Mouse (Mus musculus) testis, postnatal 10 days (tissue): Measurements from ENCODE around the gene Dnah1.

ENCODE experiments used
- DNase-seq: peaks from one replicate; pipeline ENCODE4 v3.0.0; 2021; ENCODE audit warnings: low spot score

Gene Dnah1

GRCm38 (mm10) chr14:31233996-31234591, 89.6 kb downstream of the Dnah1 start:
- DNase-seq: peak; percentile 91

DNA sequence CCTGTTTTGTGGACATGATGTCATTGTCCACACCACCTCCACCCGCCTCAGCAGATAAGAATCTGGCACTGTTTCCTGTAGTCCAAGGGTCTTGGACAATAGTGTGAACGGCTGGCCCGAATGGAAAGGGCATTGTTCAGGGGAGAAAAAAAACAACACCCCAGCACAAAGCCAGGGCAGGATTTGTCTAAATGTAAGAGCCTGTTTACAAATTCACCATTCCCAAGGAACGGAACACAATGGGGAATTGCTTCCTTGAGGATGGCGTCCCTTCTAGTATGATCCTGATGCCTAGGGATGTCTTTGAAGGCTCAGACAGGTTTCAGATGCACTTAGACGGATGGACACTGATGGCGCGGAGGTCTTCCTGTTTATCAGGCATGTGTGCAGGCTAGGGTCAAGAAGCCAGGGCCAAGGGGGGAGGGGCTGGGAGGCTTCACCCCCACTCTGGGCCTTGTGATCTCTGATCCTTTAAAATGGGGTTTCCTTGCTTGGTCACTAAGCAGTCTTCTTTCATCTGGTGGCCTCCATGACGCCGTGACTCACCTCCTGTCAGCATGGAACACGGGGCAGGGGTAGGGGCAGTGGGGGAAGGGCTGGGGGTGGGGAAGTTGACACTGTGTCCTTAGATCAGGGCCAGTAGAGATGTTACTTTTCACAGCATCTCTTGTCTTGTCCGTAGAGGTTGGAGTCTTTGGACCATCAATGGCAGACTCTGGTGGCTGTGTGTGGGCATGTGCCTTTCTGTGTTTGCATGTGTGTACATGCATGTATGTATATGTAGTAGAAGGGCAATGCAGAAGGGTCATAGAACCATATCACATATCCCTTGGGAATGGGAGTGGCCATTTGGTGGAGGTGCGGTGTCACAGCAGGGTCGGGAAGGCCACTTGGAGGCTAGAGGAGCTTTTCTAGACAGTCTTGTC, 90.4 kb downstream of the Dnah1 start:
- peak; percentile 50 for DNase-seq

- DNase-seq: peak; percentile 46
These were observed 91.2 kb downstream of the Dnah1 start for GRCm38 (mm10) chr14:31232404-31233069.

GRCm38 (mm10) chr14:31230442-31230841, 93.3 kb downstream of the Dnah1 start:
- peak; percentile 44 for DNase-seq

GRCm38 (mm10) chr14:31228234-31228633, 95.5 kb downstream of the Dnah1 start:
- peak; percentile 38 for DNase-seq

GRCm38 (mm10) chr14:31226978-31227377, 96.7 kb downstream of the Dnah1 start:
- DNase-seq: peak; percentile 86

DNA sequence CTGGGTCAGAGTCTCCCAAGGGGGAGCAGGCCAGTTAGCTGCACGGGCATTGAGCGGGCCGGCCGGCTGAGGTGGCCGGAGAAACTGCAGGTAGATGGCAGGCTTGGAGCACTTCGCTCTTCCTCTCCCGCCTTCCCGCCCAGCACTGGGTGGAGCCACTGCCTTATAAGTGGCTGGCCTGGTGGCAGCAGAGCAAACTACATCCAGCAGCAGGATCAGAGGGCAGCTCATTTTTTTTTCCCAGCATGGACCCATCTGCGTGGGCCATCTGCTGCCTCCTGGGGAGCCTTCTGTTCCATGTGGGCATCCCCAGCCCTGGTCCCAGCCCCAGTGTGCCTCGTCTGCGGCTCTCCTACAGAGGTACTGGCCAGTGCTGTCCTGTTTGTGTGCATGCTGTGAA, 106.0 kb downstream of the Dnah1 start, which contains the start of gene Sema3g:
TSS of gene Sema3g (plus strand) at position 195 of the 400 bp plus-strand sequence.
- peak; percentile 81 for DNase-seq

GRCm38 (mm10) chr14:31216846-31217245, 106.8 kb downstream of the Dnah1 start, which contains the start of gene Nisch:
Gene Nisch (minus strand): TSS chr14:31216946.
- no peak for DNase-seq

DNA sequence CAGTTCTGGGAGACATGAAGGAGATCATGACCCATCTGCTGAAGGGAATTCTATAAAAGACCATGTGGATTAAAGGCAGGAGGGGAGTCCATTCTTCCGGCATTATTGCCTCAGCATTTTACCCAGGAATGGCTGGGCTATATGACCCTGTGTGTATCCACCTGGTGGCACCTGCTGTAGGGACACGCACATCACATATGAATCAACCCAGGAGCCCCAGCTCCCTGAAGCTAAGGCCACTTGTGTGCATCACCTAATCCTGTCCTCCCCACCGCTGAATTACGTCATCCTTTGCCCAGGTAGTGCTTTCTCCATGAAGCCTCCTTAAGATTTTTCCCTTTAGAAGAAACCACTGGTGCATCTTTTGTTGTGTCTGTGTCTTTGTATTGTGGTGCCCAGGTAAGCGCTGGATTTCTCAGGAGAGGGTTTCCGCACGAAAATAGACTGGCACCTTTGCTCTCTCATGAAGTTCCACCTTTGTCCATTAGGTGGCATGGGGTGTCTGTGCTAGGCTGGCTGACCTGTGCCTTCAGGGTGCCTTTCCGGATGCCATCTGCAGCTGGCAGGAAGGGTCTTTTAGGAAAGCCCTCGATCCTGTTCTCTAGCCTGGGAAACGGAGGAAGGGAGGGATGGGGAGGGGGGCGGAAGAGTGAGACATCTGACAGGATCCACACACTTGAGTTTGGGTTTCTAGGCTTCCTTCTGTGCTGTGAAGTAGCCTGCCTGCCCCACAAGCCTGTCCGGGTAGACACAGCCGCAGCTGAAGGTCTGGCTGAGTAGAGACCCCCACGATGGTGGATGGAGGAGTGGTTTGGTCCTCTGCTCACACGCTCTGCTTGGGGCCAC, 108.3 kb downstream of the Dnah1 start:
- DNase-seq: peak; percentile 74

DNA sequence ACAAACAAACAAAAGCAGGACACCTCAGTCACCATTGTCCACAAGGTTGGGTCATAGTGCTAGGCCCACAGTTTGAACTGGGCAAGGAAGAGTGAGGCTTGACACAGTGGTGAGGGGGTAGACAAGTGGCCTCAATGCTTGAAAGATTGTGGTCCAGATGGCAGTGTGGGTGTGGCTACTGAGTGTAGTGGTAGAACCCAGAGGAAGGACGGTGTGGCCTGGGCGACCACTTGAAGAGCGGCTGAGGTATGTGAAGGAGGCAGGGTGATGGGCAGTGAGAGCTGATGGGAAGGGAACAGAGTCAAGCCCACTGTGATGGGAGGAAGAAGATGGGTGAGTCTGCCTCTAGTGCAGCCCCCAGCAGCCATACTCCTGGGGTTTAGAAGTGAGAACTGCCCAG, 109.0 kb downstream of the Dnah1 start:
- DNase-seq: no peak

GRCm38 (mm10) chr14:31213868-31214267, 109.8 kb downstream of the Dnah1 start:
- DNase-seq: no peak

DNA sequence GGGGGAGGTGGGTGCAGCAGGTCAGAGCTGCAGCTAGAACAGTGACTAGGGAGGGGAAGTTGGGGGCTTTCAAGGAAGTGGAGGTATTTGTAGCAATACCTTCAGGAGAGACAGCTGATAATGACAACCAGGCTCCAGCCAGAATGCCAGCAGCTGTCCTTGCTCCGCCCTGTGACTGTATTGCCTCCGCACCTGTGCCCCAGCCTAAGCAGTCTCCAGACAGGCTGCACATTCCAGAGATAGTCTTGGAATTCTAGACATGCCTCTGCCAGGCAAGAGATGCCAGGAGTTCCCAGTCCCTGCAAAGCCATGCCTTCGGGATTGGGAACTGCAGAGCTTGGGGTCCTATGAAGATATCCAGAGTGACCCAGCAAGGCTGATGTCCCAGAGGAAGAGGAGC, 111.2 kb downstream of the Dnah1 start:
- no peak for DNase-seq

DNA sequence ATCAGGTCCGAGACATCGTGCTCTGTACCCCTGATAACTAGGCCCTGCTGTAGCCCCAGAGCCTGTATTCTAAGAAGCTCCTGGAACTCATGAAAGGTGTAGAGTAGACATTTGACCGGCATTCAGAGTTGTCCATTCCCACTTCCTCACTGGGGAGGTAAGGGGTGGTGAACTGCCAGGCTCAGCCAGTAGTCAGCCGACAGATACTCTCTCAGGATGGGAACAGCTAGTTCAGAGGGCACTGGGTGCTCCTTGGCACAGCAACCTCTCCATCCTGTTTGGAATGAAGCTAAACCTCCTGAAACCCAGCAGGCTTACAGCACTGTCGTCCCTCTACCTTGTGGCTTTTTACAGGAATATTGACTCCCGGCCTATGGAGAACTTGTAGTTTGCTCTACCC, 111.8 kb downstream of the Dnah1 start:
- DNase-seq: no peak
